Mouse (Mus musculus) brain, embryonic 14.5 days (tissue): Measurements from ENCODE around the gene Adh1.

ENCODE experiments used
- CTCF ChIP-seq: fragments of 200-500 bp; IDR thresholded peaks from 2 replicates; pipeline ENCODE4 v1.5.1; 2012; ENCODE audit warnings: inconsistent platforms, mild to moderate bottlenecking, moderate library complexity, borderline replicate concordance; ENCODE audit not compliant: insufficient read depth, insufficient read length; ENCODE audit errors: extremely low read depth
- POLR2A ChIP-seq: fragments of 200-500 bp; IDR thresholded peaks from 2 replicates; pipeline ENCODE4 v1.6.1; 2012; ENCODE audit warnings: mild to moderate bottlenecking, inconsistent platforms, borderline replicate concordance; ENCODE audit not compliant: poor library complexity, insufficient read depth, insufficient read length, severe bottlenecking; ENCODE audit errors: extremely low read depth

DNA sequence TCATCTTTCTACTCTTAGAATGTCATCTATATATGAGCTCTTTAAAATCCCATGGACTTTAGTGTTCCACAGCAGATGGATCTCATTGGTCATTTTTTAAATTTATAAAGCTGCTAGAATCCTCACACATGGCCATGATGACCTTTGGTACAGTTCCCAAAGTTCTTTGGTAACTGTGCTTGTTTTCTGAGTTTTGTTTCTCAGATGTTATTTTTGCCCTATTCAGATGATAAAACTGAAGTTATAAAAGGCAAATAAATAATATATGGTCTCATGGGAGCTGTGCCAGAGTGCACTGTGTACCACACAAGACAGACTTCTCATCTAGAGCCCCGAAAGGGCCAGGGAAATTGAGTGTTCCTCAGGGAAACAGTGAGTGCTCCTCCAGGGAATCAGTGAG lies 31.3 kb upstream of the Adh1 start:
- TF ChIP-seq CTCF (no peak), POLR2A (no peak)
